Mouse (Mus musculus): ENCODE measurements at regions not wholly inside any gene's neighbourhood (a gene's known extent, or its start where the extent isn't known, plus 50 kb on each side); places are given as distances from the start of the nearest gene placed in this dataset.

DNA sequence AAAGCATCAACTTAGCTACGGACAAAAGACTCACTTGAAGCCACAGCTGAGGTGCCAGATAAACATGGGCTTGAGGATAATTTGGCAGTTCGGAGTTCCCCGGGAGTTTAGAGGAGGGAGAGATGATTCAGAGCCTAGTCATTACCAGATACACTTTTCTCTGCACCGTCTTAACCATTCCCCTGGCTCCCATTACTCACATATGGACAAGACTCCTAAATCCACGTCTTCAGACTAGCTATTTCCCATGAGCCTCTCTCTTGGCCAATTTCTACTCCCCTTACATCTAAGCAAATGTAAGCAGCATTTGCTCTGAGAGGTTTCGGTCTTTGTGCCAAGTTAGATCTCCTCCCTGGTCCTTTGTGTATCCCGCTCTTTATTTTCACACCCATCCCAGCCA lies 100.4 kb upstream of the Olfm4 start:
- TF ChIP-seq CTCF (conservative IDR thresholded peaks at IDR 0.05 in 1 of 2, IDR thresholded peaks at IDR 0.05 in 1 of 2; ENCODE audit: low read depth in 2 of 2, low read length in 2 of 2) (no peak), RAD21 (IDR thresholded peaks at IDR 0.05; ENCODE audit: low read depth, low read length) (no peak), TBP (conservative IDR thresholded peaks at IDR 0.05; ENCODE audit: low read depth, low read length) (no peak), ZNF384 (IDR thresholded peaks at IDR 0.05; ENCODE audit: low read depth, low read length) (no peak), MYC (IDR thresholded peaks at IDR 0.05; ENCODE audit: low read depth, low read length) (no peak), POLR2A (IDR thresholded peaks at IDR 0.05; ENCODE audit: low read depth, low read length) (no peak), HCFC1 (IDR thresholded peaks at IDR 0.05; ENCODE audit: low read depth, low read length) (no peak), E2F4 (IDR thresholded peaks at IDR 0.05; ENCODE audit: insufficient replicate concordance, low read depth, low read length) (no peak), ZMIZ1 (IDR thresholded peaks at IDR 0.05; ENCODE audit: low read depth, low read length) (no peak), ZC3H11A (IDR thresholded peaks at IDR 0.05; ENCODE audit: low read depth, low read length) (no peak)

All from CH12.LX (cell line).